Mouse (Mus musculus): ENCODE results near the gene Rnf39.

GRCm38 (mm10) chr17:36947051-36947819 is 4.5 kb downstream of the Rnf39 start:
- TF ChIP-seq CTCF (IDR thresholded peaks at IDR 0.05; ENCODE audit: low read depth) (no peak), EP300 (IDR thresholded peaks at IDR 0.05; ENCODE audit: low read depth) (no peak)

Measured in heart, postnatal 0 days (tissue).